Mouse (Mus musculus): ENCODE measurements around the gene Fam196a.

Gene Fam196a

GRCm38 (mm10) chr7:134840066-134840465, 98.2 kb downstream of the Fam196a start:
- no peak for DNase-seq (ENCODE audit: low spot score in 2 of 2)

Measured in thymus, postnatal 10 days (tissue).